Mouse (Mus musculus): ENCODE results near the gene Hoxa5. TPM values are rescaled to one million over a fixed set of nuclear protein-coding genes. Genes with fewer than 3 reads are reported as not detected.
A peak's percentile ranks its signal among the peaks of the same experiment; 100 is the strongest.

Gene Hoxa5
- polyA plus RNA-seq, 1 experiment: 1.3 TPM

DNA sequence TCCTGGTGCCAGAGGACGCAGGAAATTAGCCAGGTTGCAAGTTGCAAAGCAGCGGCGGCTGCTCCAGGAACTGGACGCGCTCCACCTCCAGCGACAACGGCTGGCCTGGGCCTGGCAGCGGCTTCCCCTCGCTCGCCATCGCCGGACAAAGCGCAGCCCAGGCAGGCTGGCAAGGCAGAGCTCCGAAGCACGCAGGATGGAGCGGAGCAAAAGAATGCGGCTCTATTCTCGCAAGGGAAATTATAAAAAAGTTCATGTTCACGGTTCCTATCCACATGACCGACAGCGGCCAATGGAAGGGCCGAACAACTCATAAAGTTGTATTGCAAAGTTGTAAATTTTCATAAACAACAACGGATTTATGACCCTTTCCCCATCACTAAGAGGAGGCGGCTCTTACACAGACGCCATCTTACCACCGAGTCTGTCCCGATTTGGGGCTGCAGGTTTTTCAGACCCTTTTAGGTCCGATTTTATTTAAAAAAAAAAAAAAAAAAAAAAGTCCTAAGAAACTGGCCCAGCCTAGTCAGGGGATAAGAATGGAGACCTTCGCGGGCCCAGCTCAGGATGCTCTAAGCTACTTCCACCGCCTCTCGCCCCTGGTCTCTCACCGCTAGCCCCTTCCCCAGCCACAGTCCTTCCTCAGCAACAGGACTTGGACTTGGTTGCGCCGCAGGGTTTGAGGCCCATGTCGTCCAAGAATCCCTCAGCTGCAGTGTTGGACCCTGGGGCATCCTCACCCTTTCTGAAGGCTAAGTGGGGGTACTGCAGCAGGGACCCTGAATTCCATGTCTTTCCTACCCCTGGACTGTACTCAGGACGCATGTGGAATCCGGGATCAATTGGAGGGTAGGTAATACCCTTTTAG lies 9.0 kb upstream of the Hoxa5 start, which contains the start of the genes Hoxa3 and Gm28308:
Gene Hoxa3 (minus strand): TSS at position 218 of the 868 bp plus-strand sequence.
Gene Gm28308 (minus strand): TSS at position 221 of the 868 bp plus-strand sequence.
- Histone ChIP-seq H3K27ac (ENCODE audit: insufficient read depth, low read length) (no peak within 1 kb of the TSS), H3K27me3 (ENCODE audit: control insufficient read depth, insufficient read depth, low read length) (peaks cover 40% of the 10 kb centered on the region), H3K36me3 (ENCODE audit: control insufficient read depth, insufficient read depth, low read length) (no peaks in the 10 kb centered on the region), H3K4me3 (ENCODE audit: extremely low read depth, insufficient read depth, insufficient read length) (peak within 1 kb of the TSS; percentile 54), H3K4me1 (ENCODE audit: control insufficient read depth, insufficient read depth, insufficient read length) (peaks cover 15% of the 10 kb centered on the region)
- no peak for TF ChIP-seq CTCF (IDR thresholded peaks at IDR 0.05; ENCODE audit: extremely low read depth, insufficient read depth, insufficient read length, insufficient replicate concordance)
- TF ChIP-seq POLR2A (IDR thresholded peaks at IDR 0.05; ENCODE audit: low read depth, low read length): no peak
- no peak for DNase-seq (ENCODE audit: low read depth in 1 of 2, low spot score in 2 of 2)
- 4% methylated on average over 38 of the region's 38 CpGs for WGBS

- peak overlapping the region; percentile 54 for H3K4me3 ChIP-seq (ENCODE audit: extremely low read depth, insufficient read depth, insufficient read length)
- H3K4me1 ChIP-seq (ENCODE audit: control insufficient read depth, insufficient read depth, insufficient read length): peaks cover 12% of the 10 kb centered on the region
- H3K36me3 ChIP-seq (ENCODE audit: control insufficient read depth, insufficient read depth, low read length): no peaks in the 10 kb centered on the region
- no peak for TF ChIP-seq CTCF (IDR thresholded peaks at IDR 0.05; ENCODE audit: extremely low read depth, insufficient read depth, insufficient read length, insufficient replicate concordance)
- TF ChIP-seq POLR2A (IDR thresholded peaks at IDR 0.05; ENCODE audit: low read depth, low read length): no peak
- peaks cover 33% of the 10 kb centered on the region for H3K27me3 ChIP-seq (ENCODE audit: control insufficient read depth, insufficient read depth, low read length)
- DNase-seq (ENCODE audit: low read depth in 1 of 2, low spot score in 2 of 2): no peak
- WGBS: 1% methylated on average over 22 of the region's 22 CpGs
- H3K27ac ChIP-seq (ENCODE audit: insufficient read depth, low read length): no peak overlapping the region
These were observed 8.2 kb upstream of the Hoxa5 start for GRCm38 (mm10) chr6:52212556-52213118.

GRCm38 (mm10) chr6:52211961-52212360 lies 7.6 kb upstream of the Hoxa5 start:
- whole genome bisulfite sequencing: 2% methylated on average over 13 of the region's 13 CpGs
- H3K36me3 ChIP-seq (ENCODE audit: control insufficient read depth, insufficient read depth, low read length): no peaks in the 10 kb centered on the region
- H3K27ac ChIP-seq (ENCODE audit: insufficient read depth, low read length): no peak overlapping the region
- TF ChIP-seq POLR2A (IDR thresholded peaks at IDR 0.05; ENCODE audit: low read depth, low read length) (no peak), CTCF (IDR thresholded peaks at IDR 0.05; ENCODE audit: extremely low read depth, insufficient read depth, insufficient read length, insufficient replicate concordance) (no peak)
- H3K27me3 ChIP-seq (ENCODE audit: control insufficient read depth, insufficient read depth, low read length): peaks cover 26% of the 10 kb centered on the region
- DNase-seq (ENCODE audit: low read depth in 1 of 2, low spot score in 2 of 2): no peak
- peak overlapping the region; percentile 40; the same call in 1 of the 2 replicates for H3K4me3 ChIP-seq (ENCODE audit: extremely low read depth, insufficient read depth, insufficient read length)
- peaks cover 7% of the 10 kb centered on the region for H3K4me1 ChIP-seq (ENCODE audit: control insufficient read depth, insufficient read depth, insufficient read length)

DNA sequence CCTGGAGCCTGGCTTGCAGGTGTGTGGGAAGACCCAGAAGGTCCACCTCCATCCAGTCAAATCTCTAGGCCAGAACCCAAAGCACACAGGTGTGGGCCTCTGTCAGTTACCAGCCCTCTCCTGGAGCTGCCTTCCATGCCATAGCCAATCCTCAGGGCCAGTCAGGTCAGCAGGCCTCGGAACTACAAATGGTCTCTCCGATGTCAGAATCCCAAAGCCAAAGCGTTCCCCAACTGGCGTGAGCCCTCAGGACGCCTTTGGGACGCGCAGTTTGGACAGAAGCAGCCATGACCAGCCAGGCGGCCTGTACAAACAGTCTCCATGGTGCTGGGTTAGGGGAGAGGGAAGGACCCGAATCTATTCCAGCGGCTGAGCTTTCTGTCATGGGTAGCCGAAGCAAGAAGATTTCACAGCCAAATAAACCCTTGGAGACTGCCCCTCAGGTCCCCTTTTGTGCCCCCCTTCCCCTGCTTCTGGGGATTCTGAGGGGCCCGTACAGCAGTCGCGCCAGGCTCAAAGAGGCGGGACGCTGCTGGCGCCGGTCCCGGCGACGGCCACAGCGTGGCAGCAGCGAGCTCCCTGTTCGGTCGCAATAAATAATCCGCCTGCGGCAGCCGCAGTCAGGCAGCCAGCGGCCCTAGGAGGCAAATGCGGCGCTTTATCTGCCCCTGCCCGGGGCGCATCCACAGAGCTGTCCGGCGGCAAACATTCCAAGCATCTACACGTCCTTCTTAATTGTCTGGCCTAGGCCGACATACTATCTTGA lies 7.0 kb upstream of the Hoxa5 start:
- WGBS: 3% methylated on average over 37 of the region's 37 CpGs
- H3K36me3 ChIP-seq (ENCODE audit: control insufficient read depth, insufficient read depth, low read length): no peaks in the 10 kb centered on the region
- TF ChIP-seq POLR2A (IDR thresholded peaks at IDR 0.05; ENCODE audit: low read depth, low read length): no peak
- TF ChIP-seq CTCF (IDR thresholded peaks at IDR 0.05; ENCODE audit: extremely low read depth, insufficient read depth, insufficient read length, insufficient replicate concordance): peak; percentile 76
- H3K27me3 ChIP-seq (ENCODE audit: control insufficient read depth, insufficient read depth, low read length): peaks cover 24% of the 10 kb centered on the region
- peaks cover 3% of the 10 kb centered on the region for H3K4me1 ChIP-seq (ENCODE audit: control insufficient read depth, insufficient read depth, insufficient read length)
- peak in 1 of 2 experiments; percentile 64 for DNase-seq (ENCODE audit: low read depth in 1 of 2, low spot score in 2 of 2)
- H3K4me3 ChIP-seq (ENCODE audit: extremely low read depth, insufficient read depth, insufficient read length): peak overlapping the region; percentile 40; the same call in 1 of the 2 replicates
- H3K27ac ChIP-seq (ENCODE audit: insufficient read depth, low read length): no peak overlapping the region

- Histone ChIP-seq H3K4me3 (ENCODE audit: extremely low read depth, insufficient read depth, insufficient read length) (no peak overlapping the region), H3K27ac (ENCODE audit: insufficient read depth, low read length) (no peak overlapping the region), H3K4me1 (ENCODE audit: control insufficient read depth, insufficient read depth, insufficient read length) (peaks cover 3% of the 10 kb centered on the region), H3K36me3 (ENCODE audit: control insufficient read depth, insufficient read depth, low read length) (no peaks in the 10 kb centered on the region), H3K27me3 (ENCODE audit: control insufficient read depth, insufficient read depth, low read length) (peaks cover 16% of the 10 kb centered on the region)
- TF ChIP-seq POLR2A (IDR thresholded peaks at IDR 0.05; ENCODE audit: low read depth, low read length) (no peak), CTCF (IDR thresholded peaks at IDR 0.05; ENCODE audit: extremely low read depth, insufficient read depth, insufficient read length, insufficient replicate concordance) (no peak)
- WGBS: 51% methylated on average over 12 of the region's 12 CpGs
- no peak for DNase-seq (ENCODE audit: low read depth in 1 of 2, low spot score in 2 of 2)
These were observed 5.3 kb upstream of the Hoxa5 start for GRCm38 (mm10) chr6:52209685-52210046.

- no peak for DNase-seq (ENCODE audit: low read depth in 1 of 2, low spot score in 2 of 2)
- no peak overlapping the region for H3K27ac ChIP-seq (ENCODE audit: insufficient read depth, low read length)
- WGBS: 24% methylated on average over 18 of the region's 18 CpGs
- no peaks in the 10 kb centered on the region for H3K36me3 ChIP-seq (ENCODE audit: control insufficient read depth, insufficient read depth, low read length)
- 0 out of 2 replicates have a peak overlapping the region, but pooled peaks have one; percentile 5 for H3K4me3 ChIP-seq (ENCODE audit: extremely low read depth, insufficient read depth, insufficient read length)
- peaks cover 3% of the 10 kb centered on the region for H3K4me1 ChIP-seq (ENCODE audit: control insufficient read depth, insufficient read depth, insufficient read length)
- TF ChIP-seq CTCF (IDR thresholded peaks at IDR 0.05; ENCODE audit: extremely low read depth, insufficient read depth, insufficient read length, insufficient replicate concordance) (no peak), POLR2A (IDR thresholded peaks at IDR 0.05; ENCODE audit: low read depth, low read length) (no peak)
- peaks cover 16% of the 10 kb centered on the region for H3K27me3 ChIP-seq (ENCODE audit: control insufficient read depth, insufficient read depth, low read length)
These were observed 4.7 kb upstream of the Hoxa5 start for GRCm38 (mm10) chr6:52208868-52209684.
